Mouse (Mus musculus) neutrophil, adult 83 days (primary cell): ENCODE data around the gene Fbxw27. TPM values are rescaled to one million over a fixed set of nuclear protein-coding genes. Genes with fewer than 3 reads are reported as not detected.

Experiments used
- total RNA-seq, 2 experiments: library from RNA; stranded (reverse); gene quantifications; one replicate each; pipeline ENCODE4 v1.2.4; 2023

Fbxw27 gene
- total RNA-seq: not detected

GRCm38 (mm10) chr9:109790570-109790969 lies at the start of gene Fbxw27:
Gene Fbxw27 (minus strand): TSS chr9:109790670.

GRCm38 (mm10) chr9:109832391-109833087 lies 42.1 kb upstream of the Fbxw27 start, which contains the start of gene Nme6:
Gene Nme6 (plus strand): TSS chr9:109832749.

GRCm38 (mm10) chr9:109811980-109812379 lies 21.5 kb upstream of the Fbxw27 start, which contains the start of gene Spink8:
Gene Spink8 (plus strand): TSS chr9:109812280.

GRCm38 (mm10) chr9:109745989-109746388 lies 44.5 kb downstream of the Fbxw27 start, which contains the start of gene Fbxw26:
Gene Fbxw26 (minus strand): TSS chr9:109746089.

Other genes starting within 250 kb of the Fbxw27 start
- not detected for gene Fbxw15, start 222.4 kb downstream of the Fbxw27 start, total RNA-seq
- gene Fbxw24, start 164.6 kb downstream of the Fbxw27 start, total RNA-seq: not detected
- not detected for gene Fbxw25, start 126.0 kb downstream of the Fbxw27 start, total RNA-seq
- not detected for gene Fbxw18, start 88.0 kb downstream of the Fbxw27 start, total RNA-seq
- not detected for gene Fbxw26, start 44.6 kb downstream of the Fbxw27 start, total RNA-seq
- gene Spink8, start 21.6 kb upstream of the Fbxw27 start, total RNA-seq: not detected
- gene Nme6, start 42.1 kb upstream of the Fbxw27 start, total RNA-seq: 10 to 100 TPM; 13.3 to 13.7 TPM
- gene Camp, start 58.9 kb upstream of the Fbxw27 start, total RNA-seq: 1,000 to 10,000 TPM; 5,963 to 7,044 TPM
- gene Cdc25a, start 84.9 kb upstream of the Fbxw27 start, total RNA-seq: 10 to 100 TPM; 34.3 to 38.7 TPM
- 10 to 100 TPM; 81.0 to 93.2 TPM for gene Map4, start 140.8 kb upstream of the Fbxw27 start, total RNA-seq